Mouse (Mus musculus) telencephalon, adult 2 months (tissue): ENCODE measurements around the gene Ccl1.

ENCODE experiments used
- DNase-seq: peaks from one replicate; pipeline ENCODE4 v3.0.0-alpha.2; 2011; ENCODE audit warnings: low read depth, low spot score

The Ccl1 gene

DNA sequence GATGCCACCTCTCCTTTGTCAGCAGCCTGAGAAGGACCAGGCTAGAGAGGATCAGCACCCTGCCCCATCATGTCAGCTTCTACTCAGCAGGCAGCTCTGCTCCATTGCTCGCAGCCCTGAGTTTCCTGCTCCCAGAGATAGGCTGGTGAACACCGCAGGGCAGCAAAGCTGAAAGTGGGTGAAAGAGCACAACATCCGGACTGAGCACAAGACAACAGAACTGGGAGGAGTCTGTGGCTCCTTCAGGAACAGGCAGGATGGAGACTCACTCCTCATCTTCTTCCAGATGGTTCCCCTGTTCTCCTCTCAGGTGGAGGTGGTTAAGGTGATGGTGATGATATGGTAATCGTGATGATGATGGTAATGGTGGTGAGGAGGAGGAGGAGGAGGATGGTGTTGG, at the start of gene Ccl1:
Gene Ccl1 (minus strand): TSS at position 101 of the 400 bp plus-strand sequence.
- no peak for DNase-seq

DNA sequence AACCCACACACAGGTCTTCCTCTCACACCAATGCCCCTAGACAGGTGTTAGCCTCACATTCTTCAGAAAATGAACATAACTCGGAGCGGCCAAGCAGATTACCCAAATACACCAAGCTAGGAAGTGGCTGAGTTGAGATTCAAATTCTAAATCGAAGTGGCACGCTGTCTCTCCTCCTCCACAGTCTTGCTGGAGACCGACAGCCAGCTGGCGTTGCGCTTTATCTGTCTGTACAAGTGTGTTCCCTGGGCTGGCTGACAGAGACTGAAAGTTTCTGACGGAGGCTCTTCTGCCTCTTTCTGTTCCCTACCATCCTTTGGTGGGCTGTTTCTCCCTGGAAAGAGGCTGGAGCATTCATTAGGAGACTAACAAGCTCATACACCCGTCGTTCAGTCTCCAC, 45.5 kb upstream of the Ccl1 start:
- peak; percentile 41 for DNase-seq

GRCm38 (mm10) chr11:82340900-82341299, 35.4 kb upstream of the Ccl1 start:
- no peak for DNase-seq

- no peak for DNase-seq
Measured at GRCm38 (mm10) chr11:82340416-82340815, 34.9 kb upstream of the Ccl1 start.

- no peak for DNase-seq
Measured at GRCm38 (mm10) chr11:82339921-82340401, 34.5 kb upstream of the Ccl1 start.

GRCm38 (mm10) chr11:82313153-82313552, 7.7 kb upstream of the Ccl1 start:
- no peak for DNase-seq

DNA sequence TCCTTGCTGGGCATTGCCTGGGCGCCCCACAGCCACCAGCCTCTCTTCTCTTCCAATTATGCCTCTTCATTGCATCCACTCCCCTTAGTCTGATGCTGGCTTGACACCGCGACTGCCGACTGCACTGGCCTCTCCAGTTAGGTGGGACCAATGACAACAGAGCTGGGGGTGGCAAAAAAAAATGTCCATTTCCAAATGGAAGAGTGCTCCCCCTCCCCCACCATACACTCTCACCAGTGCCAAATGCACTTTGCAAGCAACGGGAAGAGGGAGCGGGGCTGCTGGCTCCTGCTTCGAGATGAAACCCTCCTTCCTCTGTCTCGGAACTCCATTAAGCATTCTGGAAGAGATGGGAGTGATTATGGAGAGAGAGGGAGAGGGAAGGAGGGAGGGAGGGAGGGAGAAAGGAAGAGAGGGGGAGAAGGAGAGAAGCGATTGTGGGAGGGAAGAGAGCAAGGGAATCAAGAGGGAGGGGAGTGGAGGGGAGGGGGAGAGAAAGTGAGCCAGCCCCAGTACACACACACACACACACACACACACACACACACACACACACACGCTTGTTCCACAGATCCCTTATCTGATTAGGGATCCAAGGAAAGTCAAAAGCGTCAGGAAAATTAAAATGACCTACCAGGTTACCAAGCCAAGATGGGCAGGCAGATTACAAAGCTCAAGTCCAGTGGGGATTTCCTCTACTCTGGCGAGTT, 5.0 kb upstream of the Ccl1 start:
- DNase-seq, result no peak

- no peak for DNase-seq
Measured at GRCm38 (mm10) chr11:82297895-82298294, 7.6 kb downstream of the Ccl1 start.

DNA sequence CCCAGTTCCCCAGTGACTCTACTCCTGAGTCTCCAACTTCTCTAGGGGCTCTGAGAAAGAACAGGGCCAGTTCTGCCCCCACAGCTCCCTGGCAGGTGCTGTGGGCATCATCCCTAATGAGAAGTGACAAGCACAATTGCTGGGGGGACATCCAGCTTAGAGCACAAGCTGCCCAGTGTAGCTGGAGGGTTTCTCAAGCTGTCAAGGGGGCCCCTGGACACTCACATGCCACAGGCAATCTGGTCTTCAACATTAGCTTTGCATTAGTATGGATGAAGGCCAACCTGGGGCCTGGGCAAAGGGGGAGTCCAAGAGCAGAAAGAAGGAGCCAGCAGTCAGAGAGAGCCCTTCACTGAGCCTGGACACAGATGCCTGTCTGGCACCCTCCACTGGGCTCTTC, 14.6 kb downstream of the Ccl1 start:
- DNase-seq, result no peak

GRCm38 (mm10) chr11:82274149-82274812, 31.2 kb downstream of the Ccl1 start:
- DNase-seq, result no peak

- DNase-seq, result no peak
Measured at GRCm38 (mm10) chr11:82259131-82259530, 46.4 kb downstream of the Ccl1 start.

DNA sequence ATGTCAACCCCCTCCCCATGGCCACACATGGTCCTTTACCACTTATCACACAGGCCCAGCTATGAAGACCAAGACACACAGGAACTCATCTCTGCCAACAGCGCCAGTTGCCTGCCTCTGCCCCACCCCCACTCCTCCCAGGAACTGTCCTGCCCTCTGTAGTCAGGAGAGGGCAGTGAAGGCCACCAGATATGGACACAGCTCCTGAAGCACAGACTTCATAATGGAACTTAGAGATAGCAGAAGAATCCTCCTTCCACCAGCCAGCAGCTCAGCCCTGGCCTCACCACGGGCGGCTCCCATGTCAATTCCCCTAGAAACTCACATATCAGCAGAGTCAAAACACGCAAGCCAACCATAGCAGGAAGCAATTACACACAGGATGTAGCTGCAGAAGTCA, 49.9 kb downstream of the Ccl1 start:
- peak; percentile 13 for DNase-seq

DNA sequence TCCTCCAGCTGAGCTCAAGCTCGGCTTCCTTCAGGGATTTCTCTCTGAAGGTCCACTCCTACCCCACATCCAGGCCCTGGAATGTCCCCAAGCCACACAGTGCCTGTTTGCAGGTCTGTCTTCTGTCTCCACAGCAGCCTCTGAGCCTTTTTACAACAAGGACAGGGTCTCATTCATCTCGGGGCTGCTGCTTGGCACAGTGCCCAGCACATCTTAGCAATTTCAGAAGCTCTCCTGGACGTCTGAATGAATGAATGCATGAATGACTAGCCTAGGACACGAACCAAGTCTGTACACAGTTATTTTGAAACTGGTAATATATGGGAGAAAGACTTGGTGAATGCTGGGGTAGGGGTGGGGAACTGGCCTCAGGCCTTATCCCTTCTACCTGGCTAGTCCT, 52.1 kb downstream of the Ccl1 start:
- no peak for DNase-seq

- no peak for DNase-seq
Measured at GRCm38 (mm10) chr11:82251251-82251650, 54.2 kb downstream of the Ccl1 start.

- no peak for DNase-seq
Measured at GRCm38 (mm10) chr11:82249945-82250344, 55.5 kb downstream of the Ccl1 start.

GRCm38 (mm10) chr11:82237439-82237838, 68.1 kb downstream of the Ccl1 start:
- no peak for DNase-seq

- DNase-seq, result peak; percentile 73
Measured at GRCm38 (mm10) chr11:82235551-82236207, 69.8 kb downstream of the Ccl1 start.

DNA sequence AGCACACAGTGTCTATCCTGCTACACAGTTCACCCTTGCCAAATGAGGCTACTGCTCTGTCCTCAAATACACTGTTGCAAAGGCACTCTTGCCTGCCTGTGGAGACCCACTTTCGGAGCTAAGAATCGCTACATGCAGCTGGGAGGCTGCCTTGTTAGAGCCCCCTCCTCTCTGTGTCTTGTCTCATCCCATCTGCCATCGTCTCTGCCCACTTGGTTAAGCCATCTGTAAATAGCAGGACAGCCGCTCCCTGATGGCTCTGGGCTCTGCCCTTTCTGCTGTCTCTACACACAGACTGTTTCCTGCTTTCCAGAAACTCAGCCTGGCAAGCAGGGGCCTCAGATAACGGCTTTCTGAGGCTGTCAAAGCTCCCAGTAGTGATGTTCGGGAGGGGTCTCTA, 71.5 kb downstream of the Ccl1 start:
- no peak for DNase-seq

GRCm38 (mm10) chr11:82226976-82227375, 78.5 kb downstream of the Ccl1 start:
- no peak for DNase-seq

DNA sequence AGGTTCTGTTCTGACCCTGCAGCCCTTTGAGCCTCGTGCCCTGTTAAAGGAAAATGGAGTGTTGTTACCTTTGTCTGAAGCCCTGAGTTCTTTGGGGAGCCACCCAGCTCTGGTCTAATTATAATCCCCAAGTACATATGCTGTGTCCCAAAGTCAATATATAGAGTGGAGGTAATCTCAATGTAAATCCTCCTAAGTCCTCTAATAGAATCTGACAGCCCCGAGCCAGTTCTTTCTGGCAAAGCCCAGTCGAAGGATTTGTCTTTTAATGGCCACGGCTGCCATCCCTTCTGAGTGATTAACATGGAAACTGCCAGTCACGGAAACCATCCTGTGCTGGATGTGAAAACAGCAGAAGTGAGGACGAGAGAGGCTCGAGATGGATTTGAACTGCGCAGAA, 79.6 kb downstream of the Ccl1 start:
- no peak for DNase-seq

GRCm38 (mm10) chr11:82216531-82216930, 89.0 kb downstream of the Ccl1 start:
- DNase-seq, result no peak

- no peak for DNase-seq
Measured at GRCm38 (mm10) chr11:82214405-82214804, 91.1 kb downstream of the Ccl1 start.
